Mouse (Mus musculus): Measurements from ENCODE around the gene Catsper1.

DNA sequence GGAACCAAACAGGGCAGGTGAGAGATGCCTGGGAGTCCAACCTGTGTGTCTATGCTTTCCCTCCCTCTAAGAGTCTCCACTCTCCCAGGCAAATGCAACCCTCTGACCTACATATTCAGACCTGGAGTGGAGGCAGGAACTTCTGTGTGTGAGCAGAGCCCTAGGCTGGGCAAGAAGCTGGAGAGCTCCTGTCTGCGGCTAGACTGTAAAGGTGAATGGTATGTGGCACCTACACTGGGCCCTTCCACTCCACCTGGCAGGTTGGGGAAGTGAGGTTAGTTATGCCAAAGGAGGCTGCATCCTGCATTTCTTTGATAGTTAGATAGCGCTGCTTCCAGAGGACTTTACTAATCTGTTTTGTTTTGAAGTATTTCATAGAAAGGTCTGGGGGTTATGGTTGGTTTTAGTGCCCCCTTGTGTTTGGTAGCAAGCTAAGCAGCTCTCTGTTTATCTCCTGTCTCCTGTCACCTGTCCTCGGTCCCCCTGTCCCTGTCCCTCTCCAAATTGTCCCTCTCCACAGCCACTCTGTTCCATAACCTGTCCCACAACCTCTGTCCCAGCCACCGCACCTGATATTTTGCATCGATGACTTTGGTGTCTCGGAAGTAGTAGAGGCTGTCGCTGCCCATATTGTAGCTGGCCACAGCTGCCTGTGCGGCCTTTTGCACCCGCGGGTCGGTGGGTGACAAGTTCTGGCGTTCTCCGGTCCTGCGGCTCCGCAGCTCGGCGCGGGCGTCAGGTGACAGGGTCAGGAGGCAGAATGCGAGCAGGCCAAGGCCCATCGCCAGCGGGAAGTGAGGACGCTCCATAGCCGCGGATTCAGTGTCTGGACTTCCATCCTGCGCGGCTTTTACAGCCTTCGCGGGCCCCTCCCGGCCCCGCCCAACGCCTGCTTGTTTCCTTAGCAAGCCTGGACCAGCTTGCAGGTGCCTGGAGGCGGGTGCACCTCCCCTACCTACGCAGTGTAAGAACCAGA lies 13.3 kb downstream of the Catsper1 start:
- no peak for TF ChIP-seq POLR2A (IDR thresholded peaks at IDR 0.05; ENCODE audit: extremely low read depth, insufficient read depth, low read length)
- 0 out of 2 replicates have a peak, but pooled peaks have one; percentile 13 for TF ChIP-seq CTCF (IDR thresholded peaks at IDR 0.05; ENCODE audit: low read depth, low read length)

Data from liver, adult 2 months (tissue).